Mouse (Mus musculus): ENCODE measurements around the gene Anxa11. TPM values are rescaled to one million over a fixed set of nuclear protein-coding genes. Genes with fewer than 3 reads are reported as not detected.
"Not testable (repeated sequence)": the region's sequence is repeated elsewhere in the genome, so short reads cannot be mapped to it uniquely, and the experiment has no call there.

The Anxa11 gene
- polyA plus RNA-seq, 1 experiment from 2014 or later: 3.6 TPM

DNA sequence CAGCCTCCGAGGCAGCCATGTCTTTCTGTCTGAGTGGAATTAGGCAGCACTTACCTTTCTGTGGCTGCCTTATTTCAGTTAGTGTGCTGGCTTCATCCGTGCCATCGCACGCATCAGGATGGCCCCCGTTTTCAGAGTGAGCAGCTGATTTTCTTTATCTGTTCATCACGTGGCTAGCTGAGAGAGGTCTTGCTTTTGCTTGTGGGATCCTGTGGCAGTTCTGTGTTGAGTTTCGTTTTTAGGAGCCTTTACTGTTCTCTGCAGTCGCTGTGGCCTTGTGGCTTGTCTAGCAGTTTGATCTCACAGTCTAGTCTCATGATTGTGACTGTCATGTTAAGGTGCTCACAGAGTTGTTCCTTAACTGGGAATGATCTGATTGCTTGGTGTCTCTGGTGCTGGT is 16.0 kb downstream of the Anxa11 start:
- H3K4me1 ChIP-seq: no peaks in the 10 kb centered on the region
- no peaks in the 10 kb centered on the region for H3K9me3 ChIP-seq
- H3K36me3 ChIP-seq: no peaks in the 10 kb centered on the region
- H3K27ac ChIP-seq: no peak overlapping the region
- H3K9ac ChIP-seq: no peak overlapping the region
- ATAC-seq (ENCODE audit: low FRiP score, low read depth): no peak
- H3K4me2 ChIP-seq (replicated peaks): no peak overlapping the region
- WGBS: 88% methylated on average over 8 of the region's 8 CpGs
- no peak overlapping the region for H3K4me3 ChIP-seq
- no peaks in the 10 kb centered on the region for H3K27me3 ChIP-seq (replicated peaks)

DNA sequence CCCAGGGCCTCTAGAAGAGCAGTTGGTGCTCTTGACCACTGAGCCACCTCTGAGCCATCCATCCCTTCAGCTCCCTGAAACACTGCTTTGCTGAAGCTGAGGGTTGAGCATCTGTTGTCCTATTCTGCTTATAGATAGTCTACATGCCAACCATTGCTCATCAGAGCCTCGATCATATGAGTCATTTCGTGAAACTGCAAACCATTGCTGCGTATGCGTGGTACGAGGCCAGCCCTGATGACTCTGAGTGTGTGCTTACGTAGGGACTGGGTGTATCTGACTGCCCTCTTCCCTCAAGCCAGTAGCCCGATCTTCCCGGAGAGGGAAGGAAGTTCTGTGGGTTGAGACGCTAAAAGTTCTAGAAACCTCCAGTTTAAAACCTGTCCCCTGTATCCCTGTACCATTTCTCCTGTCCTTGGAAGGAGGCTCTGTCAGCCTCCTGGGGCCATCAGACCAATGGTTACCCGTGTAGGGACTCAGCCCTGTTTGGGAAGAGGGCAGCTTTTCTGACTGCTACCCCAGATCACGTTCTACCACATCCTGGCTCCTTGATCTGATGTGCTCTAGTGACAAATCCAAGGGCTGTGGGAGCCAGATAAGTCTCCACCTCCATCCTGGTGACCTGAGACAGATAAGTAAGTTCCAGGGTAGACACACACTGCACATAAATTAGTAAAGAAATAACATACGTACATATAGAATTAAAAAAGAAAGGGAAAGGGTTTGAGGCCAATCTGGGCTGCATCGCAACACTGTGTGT is 20.0 kb downstream of the Anxa11 start:
- Histone ChIP-seq H3K4me2 (replicated peaks) (no peak overlapping the region), H3K4me1 (no peaks in the 10 kb centered on the region), H3K27ac (no peak overlapping the region), H3K27me3 (replicated peaks) (no peaks in the 10 kb centered on the region), H3K9ac (no peak overlapping the region), H3K36me3 (no peaks in the 10 kb centered on the region), H3K9me3 (no peaks in the 10 kb centered on the region), H3K4me3 (no peak overlapping the region)
- no peak for ATAC-seq (ENCODE audit: low FRiP score, low read depth)
- 90% methylated on average over 13 of the region's 13 CpGs for WGBS

DNA sequence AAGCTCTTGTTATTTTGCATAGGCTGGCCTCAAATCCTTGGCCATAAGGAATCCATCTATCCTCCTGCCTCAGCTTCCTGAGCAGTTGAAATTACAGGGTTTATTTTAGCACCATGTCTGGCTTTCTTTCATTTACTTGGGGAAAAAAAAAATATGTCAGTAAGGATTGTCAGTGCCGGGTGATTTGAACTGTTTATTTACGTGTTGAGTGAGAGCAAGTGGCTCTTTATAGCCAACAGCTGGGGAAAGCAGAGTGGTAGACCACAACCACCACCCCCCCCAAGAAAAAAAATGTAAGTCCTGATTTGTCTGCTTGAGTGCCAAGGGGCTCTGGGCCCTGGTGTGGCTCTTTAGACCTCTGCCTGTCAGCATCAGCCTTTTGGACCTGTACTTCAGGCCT is 21.8 kb downstream of the Anxa11 start:
- ATAC-seq (ENCODE audit: low FRiP score, low read depth): no peak
- Histone ChIP-seq H3K9me3 (no peaks in the 10 kb centered on the region), H3K27me3 (replicated peaks) (no peaks in the 10 kb centered on the region), H3K9ac (no peak overlapping the region), H3K4me1 (0 out of 2 replicates have a peak, but pooled peaks cover 1% of the 10 kb centered on the region), H3K4me2 (replicated peaks) (no peak overlapping the region), H3K4me3 (no peak overlapping the region), H3K36me3 (no peaks in the 10 kb centered on the region), H3K27ac (no peak overlapping the region)
- 78% methylated on average over 2 of the region's 2 CpGs for WGBS

DNA sequence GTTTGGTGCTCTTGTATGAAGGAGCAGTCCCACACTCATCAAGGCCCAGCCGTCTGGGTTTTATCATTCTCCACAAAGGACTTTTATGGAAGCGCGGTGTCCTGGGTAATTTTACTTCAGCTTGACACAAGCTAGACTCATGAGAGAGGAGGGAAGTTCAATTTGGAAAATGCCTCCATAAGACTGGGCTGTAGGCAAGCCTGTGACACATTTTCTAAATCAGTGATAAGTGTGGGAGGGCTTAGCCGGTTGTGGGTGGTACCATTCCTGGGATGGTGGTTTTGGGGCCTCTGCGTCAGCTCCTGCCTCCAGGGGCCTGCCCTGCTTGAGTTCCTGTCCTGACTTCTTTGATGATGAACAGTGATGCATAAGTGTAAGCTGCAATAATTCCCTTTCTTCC is 23.3 kb downstream of the Anxa11 start:
- 81% methylated on average over 5 of the region's 5 CpGs for WGBS

DNA sequence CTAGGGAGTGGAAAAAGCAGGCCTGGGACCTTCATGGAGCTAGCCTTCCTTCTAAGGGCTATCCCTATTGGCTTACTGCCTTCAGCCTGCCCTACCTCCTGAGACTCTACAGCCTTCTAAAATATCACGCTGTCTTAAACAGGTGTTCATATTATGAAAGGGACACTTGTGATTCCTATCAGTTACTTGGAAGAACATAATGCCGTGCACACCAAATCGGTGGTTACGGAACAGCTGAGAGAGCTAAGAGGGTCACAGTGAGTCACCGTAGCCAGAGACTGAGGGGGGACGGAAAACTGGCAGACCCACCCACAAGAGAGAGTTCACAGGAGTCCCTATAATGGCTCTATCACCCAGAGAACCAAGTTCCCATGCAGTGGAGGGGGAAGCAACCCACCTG is 24.4 kb downstream of the Anxa11 start:
- Histone ChIP-seq H3K9ac (no peak overlapping the region), H3K27ac (no peak overlapping the region), H3K4me2 (replicated peaks) (no peak overlapping the region), H3K9me3 (no peaks in the 10 kb centered on the region), H3K4me1 (peaks cover 2% of the 10 kb centered on the region; the same call in 1 of the 2 replicates), H3K27me3 (replicated peaks) (no peaks in the 10 kb centered on the region), H3K36me3 (no peaks in the 10 kb centered on the region), H3K4me3 (no peak overlapping the region)
- 94% methylated on average over 6 of the region's 6 CpGs for whole genome bisulfite sequencing
- ATAC-seq (ENCODE audit: low FRiP score, low read depth): no peak

More for the DNA sequence above, 23.3 kb downstream of the Anxa11 start:
- H3K4me1 ChIP-seq: peaks cover 2% of the 10 kb centered on the region; the same call in 1 of the 2 replicates
- no peak overlapping the region for H3K4me2 ChIP-seq (replicated peaks)
- no peaks in the 10 kb centered on the region for H3K9me3 ChIP-seq
- H3K9ac ChIP-seq: no peak overlapping the region
- H3K27me3 ChIP-seq (replicated peaks): no peaks in the 10 kb centered on the region
- no peaks in the 10 kb centered on the region for H3K36me3 ChIP-seq
- no peak for ATAC-seq (ENCODE audit: low FRiP score, low read depth)
- no peak overlapping the region for H3K4me3 ChIP-seq
- no peak overlapping the region for H3K27ac ChIP-seq

DNA sequence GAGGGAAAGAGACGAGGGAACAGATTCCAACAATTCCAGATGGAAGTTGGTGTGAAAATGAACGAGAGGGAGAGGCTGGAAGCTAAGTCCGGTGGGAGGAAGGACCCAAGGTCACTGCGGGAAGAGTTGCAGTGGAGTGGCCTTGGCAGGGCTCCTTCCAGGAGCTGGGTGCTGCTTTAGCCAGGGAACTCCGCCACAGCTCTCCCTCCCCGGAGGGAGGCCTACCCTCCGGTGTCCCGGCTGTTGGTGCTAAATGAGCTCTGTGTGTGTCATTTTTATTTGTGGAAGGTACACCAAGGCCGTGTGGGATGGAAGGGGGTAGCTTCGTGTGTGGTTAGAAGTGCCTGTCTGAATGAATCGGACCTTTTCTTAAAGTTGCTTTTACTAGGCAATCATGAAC is 24.9 kb downstream of the Anxa11 start:
- Histone ChIP-seq H3K9me3 (no peaks in the 10 kb centered on the region), H3K4me2 (replicated peaks) (no peak overlapping the region), H3K4me1 (peaks cover 2% of the 10 kb centered on the region; the same call in 1 of the 2 replicates), H3K27ac (no peak overlapping the region), H3K27me3 (replicated peaks) (no peaks in the 10 kb centered on the region), H3K9ac (no peak overlapping the region), H3K4me3 (no peak overlapping the region), H3K36me3 (no peaks in the 10 kb centered on the region)
- WGBS: 86% methylated on average over 11 of the region's 11 CpGs
- ATAC-seq (ENCODE audit: low FRiP score, low read depth): no peak

DNA sequence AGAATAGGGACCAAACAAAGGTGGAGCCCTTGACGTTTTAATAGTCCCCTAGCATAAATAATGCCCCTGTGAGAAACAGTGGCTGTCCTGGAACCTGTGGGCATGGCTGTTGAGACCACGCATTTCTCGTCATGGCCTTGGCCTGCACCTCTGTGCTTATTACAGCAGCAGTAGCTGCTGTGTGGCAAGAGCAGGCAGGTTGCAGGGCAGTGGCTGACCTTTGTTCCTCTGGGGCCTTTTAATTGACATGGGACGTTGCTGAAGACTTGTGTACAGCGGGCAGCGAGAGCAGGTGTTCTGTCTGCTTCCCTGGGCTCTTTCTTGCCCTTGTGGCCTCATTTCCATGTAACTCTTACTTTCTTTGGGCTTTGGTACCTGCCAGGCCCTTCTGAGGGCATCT is 25.9 kb downstream of the Anxa11 start:
- peaks cover 2% of the 10 kb centered on the region; the same call in 1 of the 2 replicates for H3K4me1 ChIP-seq
- H3K9me3 ChIP-seq: no peaks in the 10 kb centered on the region
- H3K9ac ChIP-seq: no peak overlapping the region
- no peaks in the 10 kb centered on the region for H3K36me3 ChIP-seq
- ATAC-seq (ENCODE audit: low FRiP score, low read depth): no peak
- WGBS: 65% methylated on average over 6 of the region's 6 CpGs
- no peak overlapping the region for H3K4me2 ChIP-seq (replicated peaks)
- H3K27me3 ChIP-seq (replicated peaks): no peaks in the 10 kb centered on the region
- no peak overlapping the region for H3K4me3 ChIP-seq
- H3K27ac ChIP-seq: no peak overlapping the region

DNA sequence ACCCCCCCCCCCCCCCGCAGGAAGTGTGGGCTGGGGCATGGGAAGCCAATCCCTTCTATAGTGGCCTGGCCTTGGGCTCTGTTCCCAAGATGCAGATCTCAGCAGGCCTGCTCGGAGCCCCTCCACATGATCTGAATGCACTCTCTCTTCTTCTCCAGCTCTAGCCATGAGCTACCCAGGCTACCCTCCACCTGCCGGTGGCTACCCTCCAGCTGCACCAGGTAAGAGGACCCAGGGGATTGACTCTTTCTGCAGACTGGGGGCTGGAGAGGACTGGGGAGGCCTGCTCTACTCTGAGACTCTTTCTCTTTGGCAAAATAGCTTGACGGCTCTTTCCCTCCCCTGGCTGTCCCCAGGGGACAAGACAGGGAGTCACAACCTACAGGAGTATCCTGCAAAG is 26.8 kb downstream of the Anxa11 start:
- Histone ChIP-seq H3K27ac (no peak overlapping the region), H3K4me1 (peaks cover 2% of the 10 kb centered on the region; the same call in 1 of the 2 replicates), H3K9me3 (no peaks in the 10 kb centered on the region), H3K9ac (no peak overlapping the region), H3K4me3 (no peak overlapping the region), H3K27me3 (replicated peaks) (no peaks in the 10 kb centered on the region), H3K36me3 (no peaks in the 10 kb centered on the region), H3K4me2 (replicated peaks) (no peak overlapping the region)
- 81% methylated on average over 4 of the region's 4 CpGs for WGBS
- no peak for ATAC-seq (ENCODE audit: low FRiP score, low read depth)

DNA sequence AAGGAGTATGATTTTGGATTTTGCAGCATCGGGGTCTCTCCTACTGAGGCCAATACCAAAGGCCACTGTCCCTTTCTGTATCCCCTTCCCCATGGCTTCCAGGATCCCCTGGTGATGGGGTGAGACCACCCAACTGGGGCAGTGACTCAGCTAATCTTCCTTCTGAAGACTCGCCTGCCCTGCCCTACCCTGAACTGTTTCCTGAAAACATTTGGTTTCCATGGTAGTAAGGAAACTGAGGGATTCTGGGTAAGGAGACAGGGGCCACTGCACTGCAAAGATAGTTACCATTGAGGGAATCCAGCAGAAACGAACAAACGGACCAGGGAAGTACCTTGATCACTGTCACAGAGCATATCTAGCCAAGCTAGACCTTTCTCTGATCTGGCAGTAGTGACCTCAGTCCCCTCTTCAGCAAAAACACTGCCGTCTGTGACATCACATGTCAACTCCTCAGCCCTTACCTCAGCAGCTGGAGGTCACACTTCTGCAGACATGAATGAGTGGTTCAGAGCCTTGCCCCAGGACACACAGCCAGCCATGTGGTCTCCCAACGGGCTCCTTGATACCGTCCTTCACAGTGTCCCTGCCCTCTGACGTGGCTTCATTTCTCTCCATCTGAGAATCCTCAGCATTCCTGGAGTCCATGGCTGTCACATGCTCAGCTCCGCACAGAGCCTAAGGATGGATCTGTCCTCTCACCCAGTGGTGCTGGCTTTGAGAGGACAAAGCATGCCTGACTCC is 27.4 kb downstream of the Anxa11 start:
- H3K4me1 ChIP-seq: peaks cover 2% of the 10 kb centered on the region; the same call in 1 of the 2 replicates
- no peak overlapping the region for H3K4me2 ChIP-seq (replicated peaks)
- no peaks in the 10 kb centered on the region for H3K27me3 ChIP-seq (replicated peaks)
- H3K27ac ChIP-seq: no peak overlapping the region
- no peaks in the 10 kb centered on the region for H3K9me3 ChIP-seq
- ATAC-seq (ENCODE audit: low FRiP score, low read depth): no peak
- H3K4me3 ChIP-seq: no peak overlapping the region
- no peaks in the 10 kb centered on the region for H3K36me3 ChIP-seq
- 64% methylated on average over 9 of the region's 9 CpGs for WGBS
- H3K9ac ChIP-seq: no peak overlapping the region

DNA sequence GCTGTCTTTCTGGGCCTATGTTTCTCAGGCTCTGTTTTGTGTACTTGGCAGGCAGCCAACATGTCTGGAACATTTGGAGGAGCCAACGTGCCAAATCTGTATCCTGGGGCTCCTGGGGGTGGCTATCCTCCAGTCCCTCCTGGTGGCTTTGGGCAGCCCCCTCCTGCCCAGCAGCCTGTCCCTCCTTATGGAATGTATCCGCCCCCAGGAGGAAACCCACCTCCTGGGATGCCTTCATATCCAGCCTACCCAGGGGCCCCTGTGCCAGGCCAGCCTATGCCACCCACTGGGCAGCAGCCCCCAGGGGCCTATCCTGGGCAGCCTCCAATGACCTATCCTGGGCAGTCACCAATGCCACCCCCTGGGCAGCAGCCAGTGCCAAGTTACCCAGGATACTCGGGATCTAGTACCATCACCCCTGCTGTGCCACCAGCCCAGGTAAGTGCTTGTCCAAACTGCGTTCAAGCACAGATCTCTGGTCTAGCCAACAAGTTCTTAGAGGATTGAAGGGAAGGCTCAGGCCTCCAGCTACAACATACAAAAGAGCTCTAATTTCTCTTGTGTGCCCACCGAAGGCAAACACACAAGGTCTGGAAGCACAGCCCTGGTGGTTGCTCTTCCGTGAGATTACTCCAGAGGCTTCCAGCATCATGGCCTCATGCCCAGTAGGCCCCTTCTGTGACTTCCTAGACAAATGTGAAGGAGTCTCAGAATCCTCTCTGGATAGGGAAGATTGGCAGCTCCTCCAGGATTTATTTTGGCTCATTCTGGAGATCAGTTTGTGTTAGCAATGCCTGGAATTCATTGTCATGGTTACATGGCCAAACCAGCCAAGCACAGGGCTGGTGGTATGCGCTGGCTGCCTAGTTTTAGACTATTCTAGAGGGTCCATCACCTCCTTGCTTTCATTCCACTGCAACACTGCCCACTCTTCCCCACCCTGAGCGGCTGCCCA is 30.8 kb downstream of the Anxa11 start:
- Histone ChIP-seq H3K4me3 (no peak overlapping the region), H3K36me3 (no peaks in the 10 kb centered on the region), H3K27me3 (replicated peaks) (no peaks in the 10 kb centered on the region), H3K27ac (no peak overlapping the region), H3K4me2 (replicated peaks) (no peak overlapping the region), H3K9me3 (no peaks in the 10 kb centered on the region), H3K4me1 (peaks cover 2% of the 10 kb centered on the region; the same call in 1 of the 2 replicates), H3K9ac (no peak overlapping the region)
- 83% methylated on average over 8 of the region's 8 CpGs for WGBS
- ATAC-seq (ENCODE audit: low FRiP score, low read depth): no peak

DNA sequence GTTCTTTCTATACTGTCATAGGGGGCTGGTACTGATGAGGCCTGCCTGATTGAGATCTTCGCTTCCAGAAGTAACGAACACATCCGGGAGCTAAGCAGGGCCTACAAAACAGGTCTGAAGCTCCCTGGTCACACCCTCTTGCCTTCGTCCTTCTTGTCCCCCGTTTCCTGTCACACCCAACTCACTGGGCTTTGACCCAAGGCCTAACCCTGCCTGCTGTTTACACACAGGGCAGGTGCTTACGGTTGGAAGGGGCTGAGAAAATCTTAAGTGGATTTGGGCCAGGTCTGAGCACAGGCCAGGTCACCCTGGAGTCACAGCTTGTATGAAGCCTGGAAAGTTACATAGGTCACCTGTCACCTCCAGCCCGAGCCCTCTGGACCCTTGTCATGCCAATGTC is 34.7 kb downstream of the Anxa11 start:
- WGBS: no CpG with 5 or more reads among the region's 7 CpGs
- ATAC-seq (ENCODE audit: low FRiP score, low read depth); H3K9ac ChIP-seq; H3K4me1 ChIP-seq; H3K4me2 ChIP-seq (replicated peaks); H3K9me3 ChIP-seq; H3K27ac ChIP-seq; H3K4me3 ChIP-seq; H3K27me3 ChIP-seq (replicated peaks); H3K36me3 ChIP-seq: not testable (repeated sequence)

DNA sequence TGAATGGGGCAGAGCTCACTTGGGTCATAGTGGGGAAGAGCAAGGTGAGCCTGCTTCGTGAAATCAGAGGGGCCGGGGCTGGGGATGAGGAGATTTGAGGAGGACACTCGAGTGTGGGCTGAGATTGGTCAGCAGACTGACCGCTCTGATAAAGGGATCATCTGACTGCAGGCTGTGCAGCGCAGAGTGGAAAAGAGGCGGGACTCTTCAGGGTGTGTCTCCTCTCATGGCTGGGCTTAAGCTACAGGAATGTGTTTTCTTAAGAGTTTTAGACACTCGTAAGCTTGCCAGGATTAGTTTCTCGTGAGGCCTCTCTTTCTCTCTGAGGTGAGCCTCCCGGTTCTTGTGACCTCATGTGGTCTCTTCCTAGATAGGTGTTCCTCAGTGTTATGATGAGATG is 39.8 kb downstream of the Anxa11 start:
- H3K4me3 ChIP-seq; H3K36me3 ChIP-seq; H3K9me3 ChIP-seq; H3K4me2 ChIP-seq (replicated peaks); H3K9ac ChIP-seq; H3K27ac ChIP-seq; H3K27me3 ChIP-seq (replicated peaks); ATAC-seq (ENCODE audit: low FRiP score, low read depth); H3K4me1 ChIP-seq: not testable (repeated sequence)
- no CpG with 5 or more reads among the region's 9 CpGs for WGBS
